Mouse (Mus musculus) hindbrain, embryonic 14.5 days (tissue): ENCODE results near the gene Elf1. TPM values are rescaled to one million over a fixed set of nuclear protein-coding genes. Genes with fewer than 3 reads are reported as not detected.

Source experiments
- ATAC-seq: fragments of 200-750 bp; cut with Nextera tagmentation; 2 replicates; pipeline ENCODE4 v1.8.0; 2017; ENCODE audit warnings: moderate number of reproducible peaks, mild to moderate bottlenecking, moderate TSS enrichment, moderate library complexity; ENCODE audit not compliant: low FRiP score
- DNase-seq: peaks from one replicate; pipeline ENCODE4 v3.0.0-alpha.2; 2015; ENCODE audit warnings: low spot score
- H3K27ac ChIP-seq: fragments of 300-500 bp; sonication (generic); 2 replicates; pipeline ENCODE4 v1.5.1; 2014; ENCODE audit warnings: mild to moderate bottlenecking, moderate library complexity
- H3K27me3 ChIP-seq: fragments of 300-500 bp; sonication (generic); 2 replicates; pipeline ENCODE4 v1.6.1; 2014; ENCODE audit warnings: mild to moderate bottlenecking, low read length, mixed read lengths; ENCODE audit not compliant: control insufficient read depth, insufficient read depth
- H3K36me3 ChIP-seq: fragments of 300-500 bp; sonication (generic); replicated peaks from 2 replicates; pipeline ENCODE4 v1.6.1; 2014; ENCODE audit not compliant: control insufficient read depth, insufficient read depth
- H3K4me1 ChIP-seq: fragments of 300-500 bp; sonication (generic); replicated peaks from 2 replicates; pipeline ENCODE4 v1.6.1; 2014; ENCODE audit warnings: antibody characterized with exemption, low read length, mixed read lengths; ENCODE audit not compliant: control insufficient read depth, insufficient read depth
- H3K4me2 ChIP-seq: fragments of 300-500 bp; sonication (generic); replicated peaks from 2 replicates; pipeline ENCODE4 v1.6.1; 2014; ENCODE audit warnings: mild to moderate bottlenecking, moderate library complexity
- H3K4me3 ChIP-seq: fragments of 300-500 bp; sonication (generic); replicated peaks from 2 replicates; pipeline ENCODE4 v1.5.1; 2014; ENCODE audit warnings: mild to moderate bottlenecking, low read length
- H3K9ac ChIP-seq: fragments of 300-500 bp; sonication (generic); 2 replicates; pipeline ENCODE4 v1.6.1; 2014
- H3K9me3 ChIP-seq: fragments of 300-500 bp; sonication (generic); 2 replicates; pipeline ENCODE4 v1.6.1; 2016; ENCODE audit warnings: low read length; ENCODE audit not compliant: control insufficient read depth
- WGBS: fragments of 180-500 bp; shearing (Covaris S2); extraction: QIAGEN DNeasy Blood & Tissue Kit; methylation state at CpG from one replicate; pipeline ENCODE4 v1.1.7; 2014; 5-methylcytosine and 5-hydroxymethylcytosine counted together
- polyA plus RNA-seq: library from polyadenylated mRNA; unstranded; fragments of >200 nt; fragmentation: Nextera tagmentation; extraction: Ambion mirVana; gene quantifications from 2 replicates; pipeline ENCODE4 v1.2.1, GENCODE M21; 2014

Elf1 gene
- polyA plus RNA-seq, 1 experiment from 2014 or later, result 3.8 TPM

GRCm38 (mm10) chr14:79590916-79591315, 109.9 kb downstream of the Elf1 start:
- WGBS, result 96% methylated on average over 8 of the region's 8 CpGs
- Histone ChIP-seq H3K36me3 (peaks cover 24% of the 10 kb centered on the region), H3K4me1 (peaks cover 17% of the 10 kb centered on the region), H3K27me3 (no peaks in the 10 kb centered on the region), H3K9ac (no peak overlapping the region), H3K9me3 (no peaks in the 10 kb centered on the region), H3K4me2 (no peak overlapping the region), H3K27ac (no peak overlapping the region), H3K4me3 (no peak overlapping the region)
- DNase-seq (no peak), ATAC-seq (no peak)

- Histone ChIP-seq H3K27me3 (no peaks in the 10 kb centered on the region), H3K9ac (no peak overlapping the region), H3K4me3 (no peak overlapping the region), H3K4me1 (peaks cover 14% of the 10 kb centered on the region), H3K27ac (no peak overlapping the region), H3K9me3 (no peaks in the 10 kb centered on the region), H3K36me3 (peaks cover 31% of the 10 kb centered on the region), H3K4me2 (no peak overlapping the region)
- DNase-seq (no peak), ATAC-seq (no peak)
- 86% methylated on average over 2 of the region's 2 CpGs for WGBS
These were observed 110.6 kb downstream of the Elf1 start for GRCm38 (mm10) chr14:79591611-79592010.

- H3K4me2 ChIP-seq, result no peak overlapping the region
- ATAC-seq, result no peak
- no peak overlapping the region for H3K9ac ChIP-seq
- peaks cover 2% of the 10 kb centered on the region for H3K4me1 ChIP-seq
- H3K27ac ChIP-seq, result no peak overlapping the region
- no peak for DNase-seq
- no peaks in the 10 kb centered on the region for H3K27me3 ChIP-seq
- H3K4me3 ChIP-seq, result no peak overlapping the region
- H3K36me3 ChIP-seq, result peaks cover 48% of the 10 kb centered on the region
- no peaks in the 10 kb centered on the region for H3K9me3 ChIP-seq
- WGBS, result 94% methylated on average over 5 of the region's 5 CpGs
These were observed 113.1 kb downstream of the Elf1 start for GRCm38 (mm10) chr14:79594069-79594468.

GRCm38 (mm10) chr14:79596602-79597001, 115.6 kb downstream of the Elf1 start:
- Histone ChIP-seq H3K9me3 (no peaks in the 10 kb centered on the region), H3K36me3 (peaks cover 72% of the 10 kb centered on the region), H3K9ac (no peak overlapping the region), H3K4me2 (no peak overlapping the region), H3K27me3 (no peaks in the 10 kb centered on the region), H3K27ac (no peak overlapping the region), H3K4me1 (no peaks in the 10 kb centered on the region), H3K4me3 (no peak overlapping the region)
- no peak for DNase-seq
- no peak for ATAC-seq
- WGBS, result 84% methylated on average over 4 of the region's 4 CpGs

GRCm38 (mm10) chr14:79605881-79606280, 124.9 kb downstream of the Elf1 start:
- H3K36me3 ChIP-seq, result peaks cover 88% of the 10 kb centered on the region
- 80% methylated on average over 2 of the region's 2 CpGs for WGBS
- H3K4me3 ChIP-seq, result no peak overlapping the region
- no peaks in the 10 kb centered on the region for H3K4me1 ChIP-seq
- H3K27ac ChIP-seq, result no peak overlapping the region
- ATAC-seq, result no peak
- no peaks in the 10 kb centered on the region for H3K27me3 ChIP-seq
- H3K4me2 ChIP-seq, result no peak overlapping the region
- no peak overlapping the region for H3K9ac ChIP-seq
- no peaks in the 10 kb centered on the region for H3K9me3 ChIP-seq
- no peak for DNase-seq

GRCm38 (mm10) chr14:79606392-79606791, 125.4 kb downstream of the Elf1 start:
- H3K4me3 ChIP-seq, result no peak overlapping the region
- no peaks in the 10 kb centered on the region for H3K4me1 ChIP-seq
- no peak for ATAC-seq
- no peak for DNase-seq
- no peak overlapping the region for H3K27ac ChIP-seq
- peaks cover 88% of the 10 kb centered on the region for H3K36me3 ChIP-seq
- H3K27me3 ChIP-seq, result no peaks in the 10 kb centered on the region
- H3K4me2 ChIP-seq, result no peak overlapping the region
- no peaks in the 10 kb centered on the region for H3K9me3 ChIP-seq
- H3K9ac ChIP-seq, result no peak overlapping the region
- 96% methylated on average over 6 of the region's 6 CpGs for WGBS

- H3K27me3 ChIP-seq, result no peaks in the 10 kb centered on the region
- H3K9me3 ChIP-seq, result no peaks in the 10 kb centered on the region
- H3K4me1 ChIP-seq, result no peaks in the 10 kb centered on the region
- no peak for ATAC-seq
- 93% methylated on average over 3 of the region's 3 CpGs for WGBS
- DNase-seq, result no peak
- peaks cover 88% of the 10 kb centered on the region for H3K36me3 ChIP-seq
- H3K9ac ChIP-seq, result no peak overlapping the region
- no peak overlapping the region for H3K4me2 ChIP-seq
- H3K4me3 ChIP-seq, result no peak overlapping the region
- no peak overlapping the region for H3K27ac ChIP-seq
These were observed 125.9 kb downstream of the Elf1 start for GRCm38 (mm10) chr14:79606867-79607266.

- Histone ChIP-seq H3K27ac (no peak overlapping the region), H3K4me3 (no peak overlapping the region), H3K27me3 (no peaks in the 10 kb centered on the region), H3K9me3 (no peaks in the 10 kb centered on the region), H3K9ac (no peak overlapping the region), H3K36me3 (peaks cover 88% of the 10 kb centered on the region), H3K4me2 (no peak overlapping the region), H3K4me1 (no peaks in the 10 kb centered on the region)
- DNase-seq (no peak), ATAC-seq (no peak)
- 96% methylated on average over 4 of the region's 4 CpGs for WGBS
These were observed 126.4 kb downstream of the Elf1 start for GRCm38 (mm10) chr14:79607352-79607751.

- H3K4me2 ChIP-seq, result no peak overlapping the region
- no peak for ATAC-seq
- H3K9ac ChIP-seq, result no peak overlapping the region
- WGBS, result 95% methylated on average over 6 of the region's 6 CpGs
- no peak for DNase-seq
- no peak overlapping the region for H3K27ac ChIP-seq
- no peaks in the 10 kb centered on the region for H3K27me3 ChIP-seq
- peaks cover 88% of the 10 kb centered on the region for H3K36me3 ChIP-seq
- no peaks in the 10 kb centered on the region for H3K4me1 ChIP-seq
- no peak overlapping the region for H3K4me3 ChIP-seq
- no peaks in the 10 kb centered on the region for H3K9me3 ChIP-seq
These were observed 127.3 kb downstream of the Elf1 start for GRCm38 (mm10) chr14:79608286-79608685.

- no peaks in the 10 kb centered on the region for H3K4me1 ChIP-seq
- no peaks in the 10 kb centered on the region for H3K27me3 ChIP-seq
- no peak overlapping the region for H3K27ac ChIP-seq
- peak; percentile 79 for DNase-seq
- H3K4me3 ChIP-seq, result no peak overlapping the region
- H3K9me3 ChIP-seq, result no peaks in the 10 kb centered on the region
- no peak overlapping the region for H3K4me2 ChIP-seq
- H3K9ac ChIP-seq, result no peak overlapping the region
- 83% methylated on average over 8 of the region's 8 CpGs for WGBS
- H3K36me3 ChIP-seq, result peaks cover 68% of the 10 kb centered on the region
- ATAC-seq, result no peak
These were observed 136.3 kb downstream of the Elf1 start for GRCm38 (mm10) chr14:79617121-79617828.
